Mouse (Mus musculus) heart, embryonic 13.5 days (tissue): ENCODE measurements around the gene Ccdc93. TPM values are rescaled to one million over a fixed set of nuclear protein-coding genes. Genes with fewer than 3 reads are reported as not detected.

Source experiments
- ATAC-seq: fragments of 200-750 bp; cut with Nextera tagmentation; 2 replicates; pipeline ENCODE4 v1.8.0; 2017; ENCODE audit warnings: moderate TSS enrichment; ENCODE audit not compliant: insufficient number of reproducible peaks, low FRiP score, low TSS enrichment; ENCODE audit errors: extremely low read depth
- H3K27ac ChIP-seq: fragments of 300-500 bp; sonication (generic); replicated peaks from 2 replicates; pipeline ENCODE4 v1.5.1; 2015; ENCODE audit warnings: moderate library complexity, mild to moderate bottlenecking, inconsistent platforms
- H3K27me3 ChIP-seq: fragments of 300-500 bp; sonication (generic); replicated peaks from 2 replicates; pipeline ENCODE4 v1.6.1; 2015; ENCODE audit warnings: mild to moderate bottlenecking, inconsistent platforms
- H3K36me3 ChIP-seq: fragments of 300-500 bp; sonication (generic); 2 replicates; pipeline ENCODE4 v1.6.1; 2015; ENCODE audit warnings: mild to moderate bottlenecking, inconsistent platforms
- H3K4me1 ChIP-seq: fragments of 300-500 bp; sonication (generic); 2 replicates; pipeline ENCODE4 v1.6.1; 2015; ENCODE audit warnings: inconsistent platforms
- H3K4me2 ChIP-seq: fragments of 300-500 bp; sonication (generic); 2 replicates; pipeline ENCODE4 v1.6.1; 2015; ENCODE audit warnings: inconsistent platforms, mild to moderate bottlenecking, moderate library complexity
- H3K4me3 ChIP-seq: fragments of 300-500 bp; sonication (generic); 2 replicates; pipeline ENCODE4 v1.5.1; 2015; ENCODE audit warnings: moderate library complexity, mild to moderate bottlenecking, inconsistent platforms
- H3K9ac ChIP-seq: fragments of 300-500 bp; sonication (generic); 2 replicates; pipeline ENCODE4 v1.6.1; 2015; ENCODE audit warnings: inconsistent platforms, mild to moderate bottlenecking, moderate library complexity
- H3K9me3 ChIP-seq: fragments of 300-500 bp; sonication (generic); 2 replicates; pipeline ENCODE4 v1.6.1; 2016; ENCODE audit warnings: inconsistent platforms
- WGBS: fragments of 180-500 bp; shearing (Covaris S2); methylation state at CpG from one replicate; pipeline ENCODE4 v1.1.7; 2015; ENCODE audit warnings: mixed read lengths; 5-methylcytosine and 5-hydroxymethylcytosine counted together
- polyA plus RNA-seq: library from polyadenylated mRNA; unstranded; fragments of >200 nt; fragmentation: Nextera tagmentation; extraction: Ambion mirVana; gene quantifications from 2 replicates; pipeline ENCODE4 v1.2.1, GENCODE M21; 2015

The Ccdc93 gene
- polyA plus RNA-seq, 1 experiment from 2014 or later: 6.3 TPM

GRCm38 (mm10) chr1:121478284-121478980, 47.6 kb downstream of the Ccdc93 start:
- Histone ChIP-seq H3K27ac (no peak overlapping the region), H3K4me2 (no peak overlapping the region), H3K9ac (no peak overlapping the region), H3K36me3 (peaks cover 76% of the 10 kb centered on the region), H3K4me3 (no peak overlapping the region), H3K4me1 (no peaks in the 10 kb centered on the region), H3K27me3 (no peaks in the 10 kb centered on the region), H3K9me3 (no peaks in the 10 kb centered on the region)
- ATAC-seq: no peak
- WGBS: 68% methylated on average over 12 of the region's 12 CpGs

GRCm38 (mm10) chr1:121479403-121479802, 48.6 kb downstream of the Ccdc93 start:
- Histone ChIP-seq H3K27ac (no peak overlapping the region), H3K4me3 (no peak overlapping the region), H3K27me3 (no peaks in the 10 kb centered on the region), H3K36me3 (peaks cover 77% of the 10 kb centered on the region), H3K4me1 (no peaks in the 10 kb centered on the region), H3K4me2 (no peak overlapping the region), H3K9me3 (no peaks in the 10 kb centered on the region), H3K9ac (no peak overlapping the region)
- ATAC-seq: no peak
- 91% methylated on average over 5 of the region's 5 CpGs for WGBS

- Histone ChIP-seq H3K9ac (no peak overlapping the region), H3K4me3 (no peak overlapping the region), H3K27me3 (no peaks in the 10 kb centered on the region), H3K9me3 (no peaks in the 10 kb centered on the region), H3K36me3 (peaks cover 83% of the 10 kb centered on the region), H3K4me1 (no peaks in the 10 kb centered on the region), H3K4me2 (no peak overlapping the region), H3K27ac (no peak overlapping the region)
- WGBS: 69% methylated on average over 4 of the region's 4 CpGs
- ATAC-seq: no peak
Observed at GRCm38 (mm10) chr1:121483091-121483490, 52.2 kb downstream of the Ccdc93 start.

- H3K9me3 ChIP-seq: no peaks in the 10 kb centered on the region
- no peaks in the 10 kb centered on the region for H3K27me3 ChIP-seq
- H3K36me3 ChIP-seq: peaks cover 67% of the 10 kb centered on the region
- H3K27ac ChIP-seq: no peak overlapping the region
- 90% methylated on average over 6 of the region's 6 CpGs for WGBS
- no peak overlapping the region for H3K4me2 ChIP-seq
- no peak overlapping the region for H3K9ac ChIP-seq
- no peak overlapping the region for H3K4me3 ChIP-seq
- ATAC-seq: no peak
- H3K4me1 ChIP-seq: no peaks in the 10 kb centered on the region
Observed at GRCm38 (mm10) chr1:121486803-121487202, 56.0 kb downstream of the Ccdc93 start.

GRCm38 (mm10) chr1:121490241-121490640, 59.4 kb downstream of the Ccdc93 start:
- no peak overlapping the region for H3K4me2 ChIP-seq
- no peaks in the 10 kb centered on the region for H3K9me3 ChIP-seq
- H3K36me3 ChIP-seq: peaks cover 80% of the 10 kb centered on the region
- WGBS: 37% methylated on average over 5 of the region's 5 CpGs
- H3K27me3 ChIP-seq: no peaks in the 10 kb centered on the region
- no peak overlapping the region for H3K4me3 ChIP-seq
- ATAC-seq: no peak
- H3K4me1 ChIP-seq: no peaks in the 10 kb centered on the region
- no peak overlapping the region for H3K9ac ChIP-seq
- H3K27ac ChIP-seq: no peak overlapping the region

- Histone ChIP-seq H3K27ac (no peak overlapping the region), H3K4me2 (no peak overlapping the region), H3K36me3 (peaks cover 100% of the 10 kb centered on the region), H3K9ac (no peak overlapping the region), H3K4me3 (no peak overlapping the region), H3K27me3 (no peaks in the 10 kb centered on the region), H3K4me1 (no peaks in the 10 kb centered on the region), H3K9me3 (no peaks in the 10 kb centered on the region)
- 81% methylated on average over 4 of the region's 4 CpGs for WGBS
- ATAC-seq: 0 out of 2 replicates have a peak, but pooled peaks have one; percentile 10
Observed at GRCm38 (mm10) chr1:121497093-121497492, 66.2 kb downstream of the Ccdc93 start.

- H3K27me3 ChIP-seq: no peaks in the 10 kb centered on the region
- H3K4me1 ChIP-seq: no peaks in the 10 kb centered on the region
- no peak overlapping the region for H3K4me2 ChIP-seq
- no peak overlapping the region for H3K27ac ChIP-seq
- WGBS: 79% methylated on average over 2 of the region's 2 CpGs
- no peak overlapping the region for H3K4me3 ChIP-seq
- ATAC-seq: no peak
- H3K9ac ChIP-seq: no peak overlapping the region
- peaks cover 34% of the 10 kb centered on the region for H3K36me3 ChIP-seq
- peaks cover 4% of the 10 kb centered on the region; the same call in 1 of the 2 replicates for H3K9me3 ChIP-seq
Observed at GRCm38 (mm10) chr1:121508729-121509128, 77.9 kb downstream of the Ccdc93 start.

GRCm38 (mm10) chr1:121510420-121511140, 79.7 kb downstream of the Ccdc93 start:
- WGBS: 79% methylated on average over 19 of the region's 19 CpGs
- Histone ChIP-seq H3K4me2 (no peak overlapping the region), H3K4me1 (no peaks in the 10 kb centered on the region), H3K9me3 (peaks cover 4% of the 10 kb centered on the region; the same call in 1 of the 2 replicates), H3K36me3 (peaks cover 20% of the 10 kb centered on the region), H3K27me3 (no peaks in the 10 kb centered on the region), H3K9ac (no peak overlapping the region), H3K27ac (no peak overlapping the region), H3K4me3 (no peak overlapping the region)
- no peak for ATAC-seq

GRCm38 (mm10) chr1:121511186-121511585, 80.3 kb downstream of the Ccdc93 start:
- H3K9ac ChIP-seq: no peak overlapping the region
- peaks cover 13% of the 10 kb centered on the region for H3K36me3 ChIP-seq
- H3K4me2 ChIP-seq: no peak overlapping the region
- H3K9me3 ChIP-seq: peaks cover 4% of the 10 kb centered on the region; the same call in 1 of the 2 replicates
- H3K4me1 ChIP-seq: no peaks in the 10 kb centered on the region
- WGBS: 44% methylated on average over 2 of the region's 2 CpGs
- no peak overlapping the region for H3K27ac ChIP-seq
- no peaks in the 10 kb centered on the region for H3K27me3 ChIP-seq
- H3K4me3 ChIP-seq: no peak overlapping the region
- ATAC-seq: no peak

GRCm38 (mm10) chr1:121511966-121512365, 81.1 kb downstream of the Ccdc93 start:
- H3K9ac ChIP-seq: no peak overlapping the region
- H3K9me3 ChIP-seq: peaks cover 4% of the 10 kb centered on the region; the same call in 1 of the 2 replicates
- H3K27ac ChIP-seq: no peak overlapping the region
- ATAC-seq: no peak
- no peaks in the 10 kb centered on the region for H3K27me3 ChIP-seq
- no peak overlapping the region for H3K4me2 ChIP-seq
- peaks cover 7% of the 10 kb centered on the region for H3K36me3 ChIP-seq
- no peaks in the 10 kb centered on the region for H3K4me1 ChIP-seq
- 83% methylated on average over 2 of the region's 2 CpGs for WGBS
- H3K4me3 ChIP-seq: no peak overlapping the region

GRCm38 (mm10) chr1:121518609-121519008, 87.8 kb downstream of the Ccdc93 start:
- no peak overlapping the region for H3K27ac ChIP-seq
- no peak overlapping the region for H3K9ac ChIP-seq
- WGBS: 48% methylated on average over 1 of the region's 1 CpGs
- H3K4me3 ChIP-seq: no peak overlapping the region
- no peaks in the 10 kb centered on the region for H3K4me1 ChIP-seq
- no peak overlapping the region for H3K4me2 ChIP-seq
- no peaks in the 10 kb centered on the region for H3K9me3 ChIP-seq
- no peaks in the 10 kb centered on the region for H3K27me3 ChIP-seq
- no peak for ATAC-seq
- H3K36me3 ChIP-seq: no peaks in the 10 kb centered on the region
